Mouse (Mus musculus) midbrain, embryonic 14.5 days (tissue): ENCODE measurements around the gene AI661453. TPM values are rescaled to one million over a fixed set of nuclear protein-coding genes. Genes with fewer than 3 reads are reported as not detected.
A peak's percentile ranks its signal among the peaks of the same experiment; 100 is the strongest.

Experiments used
- ATAC-seq: fragments of 200-750 bp; cut with Nextera tagmentation; 2 replicates; pipeline ENCODE4 v1.8.0; 2017; ENCODE audit warnings: moderate number of reproducible peaks, moderate library complexity; ENCODE audit not compliant: low FRiP score, low TSS enrichment
- DNase-seq: peaks from one replicate; pipeline ENCODE4 v3.0.0-alpha.2; 2015
- H3K27ac ChIP-seq: fragments of 300-500 bp; sonication (generic); replicated peaks from 2 replicates; pipeline ENCODE4 v1.5.1; 2014; ENCODE audit warnings: mild to moderate bottlenecking, low read depth, low read length, moderate library complexity
- H3K27me3 ChIP-seq: fragments of 300-500 bp; sonication (generic); 2 replicates; pipeline ENCODE4 v1.6.1; 2014; ENCODE audit warnings: low read length, control low read depth, mixed read lengths; ENCODE audit not compliant: control insufficient read depth, insufficient read depth
- H3K36me3 ChIP-seq: fragments of 300-500 bp; sonication (generic); 2 replicates; pipeline ENCODE4 v1.6.1; 2014; ENCODE audit warnings: low read length, control low read depth; ENCODE audit not compliant: control insufficient read depth, insufficient read depth
- H3K4me1 ChIP-seq: fragments of 300-500 bp; sonication (generic); 2 replicates; pipeline ENCODE4 v1.6.1; 2014; ENCODE audit warnings: mild to moderate bottlenecking, antibody characterized with exemption, low read length, control low read depth; ENCODE audit not compliant: control insufficient read depth, insufficient read depth
- H3K4me2 ChIP-seq: fragments of 300-500 bp; sonication (generic); 2 replicates; pipeline ENCODE4 v1.6.1; 2014; ENCODE audit warnings: mild to moderate bottlenecking, low read length, moderate library complexity
- H3K4me3 ChIP-seq: fragments of 300-500 bp; sonication (generic); replicated peaks from 2 replicates; pipeline ENCODE4 v1.5.1; 2014; ENCODE audit warnings: low read depth, low read length
- H3K9ac ChIP-seq: fragments of 300-500 bp; sonication (generic); replicated peaks from 2 replicates; pipeline ENCODE4 v1.6.1; 2014; ENCODE audit warnings: mild to moderate bottlenecking, low read length, moderate library complexity
- H3K9me3 ChIP-seq: fragments of 300-500 bp; sonication (generic); 2 replicates; pipeline ENCODE4 v1.6.1; 2016; ENCODE audit warnings: low read length, control low read depth, mixed read lengths; ENCODE audit not compliant: control insufficient read depth
- WGBS: fragments of 180-500 bp; shearing (Covaris S2); extraction: QIAGEN DNeasy Blood & Tissue Kit; methylation state at CpG from one replicate; pipeline ENCODE4 v1.1.7; 2014; 5-methylcytosine and 5-hydroxymethylcytosine counted together
- polyA plus RNA-seq: library from polyadenylated mRNA; unstranded; fragments of >200 nt; fragmentation: Nextera tagmentation; extraction: Ambion mirVana; gene quantifications from 2 replicates; pipeline ENCODE4 v1.2.1, GENCODE M21; 2014

AI661453 gene
- polyA plus RNA-seq, 1 experiment from 2014 or later: 0.05 TPM

DNA sequence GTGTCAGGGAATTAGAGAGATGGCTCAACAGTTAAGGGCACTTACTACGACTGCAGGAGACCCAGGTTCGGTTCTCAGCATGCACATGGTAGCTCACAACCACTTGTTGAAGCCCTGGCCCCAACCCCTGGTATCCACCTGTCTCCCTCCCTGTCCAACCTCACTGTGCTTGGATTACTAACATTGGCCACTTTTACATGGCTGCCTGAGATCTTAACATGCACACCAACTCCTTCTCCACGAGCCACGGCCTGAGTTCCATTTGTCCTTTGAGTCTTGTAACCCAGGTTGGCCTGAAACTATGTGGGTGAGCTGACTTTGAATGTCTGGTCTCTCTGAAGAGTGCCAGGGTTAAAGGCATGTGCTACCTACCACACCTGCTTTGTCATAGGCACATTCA lies 70.3 kb downstream of the AI661453 start:
- H3K9ac ChIP-seq: no peak overlapping the region
- DNase-seq (no peak), ATAC-seq (no peak)
- 0 out of 2 replicates have a peak, but pooled peaks cover 4% of the 10 kb centered on the region for H3K4me1 ChIP-seq
- no peak overlapping the region for H3K27ac ChIP-seq
- no peaks in the 10 kb centered on the region for H3K27me3 ChIP-seq
- no peaks in the 10 kb centered on the region for H3K36me3 ChIP-seq
- no peak overlapping the region for H3K4me2 ChIP-seq
- H3K4me3 ChIP-seq: no peak overlapping the region
- no peaks in the 10 kb centered on the region for H3K9me3 ChIP-seq
- 90% methylated on average over 4 of the region's 4 CpGs for WGBS

DNA sequence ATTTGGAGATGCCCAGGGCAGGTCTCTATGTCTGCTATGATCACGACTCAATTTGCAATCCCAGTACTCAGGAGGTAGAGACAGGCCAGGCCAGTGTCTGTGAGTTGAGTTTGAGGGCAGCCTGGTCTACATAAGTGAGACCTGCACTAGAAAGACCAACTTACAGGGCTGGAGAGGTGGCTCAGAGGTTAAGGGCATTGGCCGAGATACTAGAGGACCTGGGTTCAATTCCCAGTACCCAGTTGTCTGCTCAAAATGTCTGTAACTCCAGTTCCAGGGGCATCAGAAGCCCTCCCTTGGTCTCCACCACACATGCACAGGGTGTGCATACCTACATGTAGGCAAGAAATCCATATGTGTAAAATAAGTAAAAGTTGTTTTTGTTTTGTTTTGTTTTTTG lies 71.1 kb downstream of the AI661453 start:
- no peak for DNase-seq
- 0 out of 2 replicates have a peak, but pooled peaks cover 4% of the 10 kb centered on the region for H3K4me1 ChIP-seq
- H3K27ac ChIP-seq: no peak overlapping the region
- no peaks in the 10 kb centered on the region for H3K27me3 ChIP-seq
- WGBS: 85% methylated on average over 2 of the region's 2 CpGs
- no peak overlapping the region for H3K4me3 ChIP-seq
- H3K9ac ChIP-seq: no peak overlapping the region
- ATAC-seq: no peak
- no peaks in the 10 kb centered on the region for H3K36me3 ChIP-seq
- no peaks in the 10 kb centered on the region for H3K9me3 ChIP-seq
- no peak overlapping the region for H3K4me2 ChIP-seq

DNA sequence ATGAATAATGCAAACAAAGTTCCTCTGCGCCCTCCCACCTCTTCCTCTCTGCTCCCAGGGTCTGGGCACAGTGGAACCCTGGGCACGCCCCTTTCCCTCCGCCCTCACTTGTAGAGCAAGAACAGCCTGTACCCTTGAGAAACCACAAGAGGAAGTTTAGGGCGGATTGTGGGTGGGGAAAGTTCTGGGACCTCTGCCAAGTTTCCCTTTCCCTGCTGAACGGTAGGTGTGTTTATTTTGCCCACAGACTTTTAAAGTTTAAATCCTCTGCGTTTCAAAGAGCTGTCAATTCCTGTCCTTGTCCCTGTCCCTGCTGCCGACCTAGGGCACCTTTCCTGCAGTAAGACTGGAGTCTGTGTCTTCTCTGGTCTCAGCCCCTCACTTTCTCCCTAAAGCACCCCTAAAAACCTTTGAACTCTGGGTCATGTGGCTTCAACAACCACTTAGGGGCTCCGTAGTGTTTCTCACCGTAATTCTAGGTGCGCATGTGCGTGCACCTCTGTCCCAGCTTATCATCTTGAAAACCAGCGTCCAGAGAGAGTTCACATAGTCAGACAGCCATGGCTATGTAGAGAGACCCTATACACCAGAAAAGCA lies 71.7 kb downstream of the AI661453 start:
- 59% methylated on average over 12 of the region's 12 CpGs for WGBS
- Histone ChIP-seq H3K4me2 (no peak overlapping the region), H3K27ac (no peak overlapping the region), H3K9ac (no peak overlapping the region), H3K9me3 (no peaks in the 10 kb centered on the region), H3K4me1 (0 out of 2 replicates have a peak, but pooled peaks cover 4% of the 10 kb centered on the region), H3K27me3 (no peaks in the 10 kb centered on the region), H3K36me3 (no peaks in the 10 kb centered on the region), H3K4me3 (no peak overlapping the region)
- DNase-seq (peak; percentile 65), ATAC-seq (no peak)

DNA sequence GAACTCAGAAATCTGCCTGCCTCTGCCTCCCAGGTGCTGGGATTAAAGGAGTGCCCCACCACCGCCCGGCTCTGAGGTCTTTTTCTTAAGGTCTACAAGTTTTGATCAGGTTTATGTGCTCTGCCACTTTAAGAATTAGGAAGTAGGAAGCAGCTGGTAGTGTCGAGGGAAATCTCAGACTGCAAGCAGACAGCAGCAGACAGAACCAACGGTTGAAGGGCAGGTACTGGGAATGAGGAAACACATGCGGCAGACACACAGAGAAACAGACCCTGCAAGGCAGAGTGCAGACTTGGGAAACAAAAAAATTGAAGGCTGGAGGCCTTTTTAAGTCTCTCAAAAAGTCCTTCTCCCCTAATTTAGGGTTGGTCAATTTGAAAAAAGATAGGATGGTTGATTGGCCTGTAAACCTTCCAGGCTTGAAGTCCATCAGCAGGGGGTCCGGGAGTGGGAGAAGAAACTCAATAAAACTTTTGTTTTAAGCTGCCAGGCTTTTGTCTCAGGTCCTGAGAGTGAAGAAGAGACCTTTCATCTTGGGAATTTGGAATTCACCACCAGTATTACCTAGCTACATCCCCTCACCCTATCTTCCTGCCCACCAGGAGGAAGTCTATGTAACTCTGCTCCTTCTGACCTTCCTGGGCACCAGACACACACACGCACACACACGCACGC lies 72.8 kb downstream of the AI661453 start:
- Histone ChIP-seq H3K9ac (no peak overlapping the region), H3K4me2 (no peak overlapping the region), H3K27ac (no peak overlapping the region), H3K4me1 (0 out of 2 replicates have a peak, but pooled peaks cover 4% of the 10 kb centered on the region), H3K4me3 (no peak overlapping the region), H3K9me3 (no peaks in the 10 kb centered on the region), H3K36me3 (no peaks in the 10 kb centered on the region), H3K27me3 (no peaks in the 10 kb centered on the region)
- DNase-seq (no peak), ATAC-seq (no peak)
- 65% methylated on average over 9 of the region's 9 CpGs for WGBS

DNA sequence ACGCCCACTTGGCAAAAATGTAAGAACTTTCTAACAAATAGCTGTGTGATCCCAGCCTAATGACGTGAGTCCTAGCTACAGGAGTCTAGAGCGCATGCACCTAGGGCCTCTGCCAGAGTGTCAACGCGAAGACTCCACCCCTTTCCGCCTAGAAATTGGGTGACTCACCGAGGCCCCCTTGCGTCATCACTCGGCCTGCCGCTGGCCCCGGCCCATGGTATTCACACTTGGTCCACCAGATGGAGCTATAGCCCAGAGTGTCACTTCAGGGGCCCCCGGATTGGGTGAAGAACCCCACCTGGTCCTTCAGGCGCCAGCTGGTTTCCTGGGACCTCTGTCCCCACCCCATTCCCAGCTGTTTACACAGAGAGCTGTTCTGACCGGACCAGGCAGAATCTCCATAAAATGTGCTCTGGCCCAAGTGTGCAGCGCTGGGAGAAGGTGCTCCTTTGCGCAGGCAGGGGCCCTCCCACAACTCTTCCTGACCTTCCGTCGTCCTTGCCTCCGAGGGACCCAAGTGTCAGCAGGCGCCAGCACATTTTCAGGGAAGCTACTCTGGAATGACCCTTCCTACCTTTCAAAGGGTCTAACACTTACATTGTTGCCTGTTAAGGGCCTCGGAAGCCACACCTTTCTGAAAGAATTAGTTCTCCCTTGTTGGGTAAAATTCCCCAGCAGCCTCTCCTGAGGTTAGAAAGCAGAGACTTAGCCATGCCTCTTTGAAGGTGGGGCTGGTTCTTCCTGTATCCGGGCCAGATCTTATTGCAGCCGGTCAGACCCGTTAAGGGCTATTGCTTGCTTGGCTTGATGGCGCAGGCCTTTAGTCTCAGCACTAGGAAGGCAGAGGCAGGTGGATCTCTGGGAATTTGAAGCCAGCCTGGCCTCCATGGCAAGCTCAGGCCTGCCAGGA lies 75.0 kb downstream of the AI661453 start:
- WGBS: 20% methylated on average over 25 of the region's 25 CpGs
- Histone ChIP-seq H3K9me3 (no peaks in the 10 kb centered on the region), H3K4me3 (no peak overlapping the region), H3K36me3 (no peaks in the 10 kb centered on the region), H3K4me1 (no peaks in the 10 kb centered on the region), H3K27me3 (no peaks in the 10 kb centered on the region), H3K4me2 (peak overlapping the region; percentile 24), H3K9ac (no peak overlapping the region), H3K27ac (no peak overlapping the region)
- peak; percentile 91 for DNase-seq
- peak; percentile 86 for ATAC-seq

DNA sequence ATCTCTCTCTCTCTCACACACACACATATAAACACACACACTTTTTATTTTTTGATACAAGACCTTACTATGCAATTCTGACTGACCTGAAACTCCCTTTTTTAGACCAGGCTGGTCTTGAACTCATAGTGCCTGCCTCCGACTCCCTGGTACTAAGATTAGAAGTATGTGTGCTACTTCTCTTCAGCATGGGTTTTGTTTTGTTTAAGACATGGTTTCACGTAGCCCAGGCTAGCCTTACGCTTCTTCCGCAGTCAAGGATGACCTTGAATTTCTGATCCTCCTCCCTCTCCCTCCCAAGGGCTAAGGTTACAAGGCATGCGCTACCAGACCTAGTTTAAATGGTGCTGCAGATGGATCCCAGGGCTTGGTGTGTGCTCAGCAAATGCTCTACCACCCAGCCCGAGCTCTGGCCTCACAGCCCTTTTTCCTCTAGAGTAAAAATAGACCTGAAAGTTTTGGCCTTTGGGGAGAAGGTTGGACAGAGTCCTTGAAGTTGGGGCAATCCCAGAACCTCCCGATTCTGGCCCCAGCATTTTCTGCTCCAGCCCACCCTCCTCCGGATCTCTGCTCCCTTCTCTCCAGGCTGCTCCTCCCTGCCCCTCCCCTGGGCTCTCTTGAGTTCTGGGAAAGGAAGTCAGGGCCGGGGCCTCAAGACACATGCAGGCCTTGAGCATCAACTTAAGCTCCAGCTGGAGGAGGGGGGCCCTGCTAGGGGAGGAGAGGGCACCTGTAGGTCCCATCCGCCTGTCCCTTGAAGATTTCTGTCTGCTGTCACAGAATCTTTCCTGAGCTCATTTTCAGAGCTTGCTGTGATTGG lies 76.8 kb downstream of the AI661453 start:
- H3K36me3 ChIP-seq: no peaks in the 10 kb centered on the region
- no peak overlapping the region for H3K27ac ChIP-seq
- 77% methylated on average over 10 of the region's 10 CpGs for WGBS
- ATAC-seq: no peak
- no peak overlapping the region for H3K4me2 ChIP-seq
- no peaks in the 10 kb centered on the region for H3K27me3 ChIP-seq
- DNase-seq: no peak
- no peak overlapping the region for H3K4me3 ChIP-seq
- H3K9ac ChIP-seq: no peak overlapping the region
- H3K9me3 ChIP-seq: no peaks in the 10 kb centered on the region
- H3K4me1 ChIP-seq: no peaks in the 10 kb centered on the region

DNA sequence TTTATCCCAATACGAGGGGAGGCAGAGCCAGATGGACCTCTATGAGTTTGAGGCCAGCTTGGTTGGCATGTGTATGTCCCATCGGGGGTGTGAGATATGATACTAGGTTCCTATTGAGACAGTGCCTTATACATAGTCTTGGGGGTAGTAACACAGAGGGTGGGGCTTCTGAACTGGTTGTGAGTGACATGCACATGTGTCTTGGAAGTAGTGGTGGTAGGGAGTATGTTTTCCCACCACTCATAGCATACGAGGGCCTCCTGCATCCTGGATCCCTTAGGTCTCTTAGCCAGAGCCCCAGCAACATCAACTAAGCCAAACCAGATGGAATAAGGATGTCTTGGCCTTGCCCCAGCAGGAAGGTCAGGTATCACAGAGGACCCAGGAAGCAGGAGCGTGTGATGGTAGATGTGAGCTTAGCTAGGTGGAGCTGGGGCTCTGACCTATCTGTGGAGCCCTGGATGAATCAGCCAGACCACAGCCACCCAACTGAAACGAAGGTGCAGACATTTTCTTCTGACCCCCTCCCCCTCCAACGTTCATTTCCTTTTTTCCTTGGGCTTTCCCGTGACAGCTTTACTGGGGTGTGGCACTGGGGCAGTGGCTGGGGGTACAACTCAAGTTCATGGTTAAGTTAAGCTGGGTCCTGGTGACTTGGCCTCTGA lies 78.9 kb downstream of the AI661453 start:
- Histone ChIP-seq H3K4me3 (no peak overlapping the region), H3K27ac (no peak overlapping the region), H3K9ac (no peak overlapping the region), H3K27me3 (no peaks in the 10 kb centered on the region), H3K36me3 (no peaks in the 10 kb centered on the region), H3K4me2 (no peak overlapping the region), H3K9me3 (no peaks in the 10 kb centered on the region), H3K4me1 (no peaks in the 10 kb centered on the region)
- DNase-seq (no peak), ATAC-seq (no peak)
- 87% methylated on average over 7 of the region's 7 CpGs for WGBS

DNA sequence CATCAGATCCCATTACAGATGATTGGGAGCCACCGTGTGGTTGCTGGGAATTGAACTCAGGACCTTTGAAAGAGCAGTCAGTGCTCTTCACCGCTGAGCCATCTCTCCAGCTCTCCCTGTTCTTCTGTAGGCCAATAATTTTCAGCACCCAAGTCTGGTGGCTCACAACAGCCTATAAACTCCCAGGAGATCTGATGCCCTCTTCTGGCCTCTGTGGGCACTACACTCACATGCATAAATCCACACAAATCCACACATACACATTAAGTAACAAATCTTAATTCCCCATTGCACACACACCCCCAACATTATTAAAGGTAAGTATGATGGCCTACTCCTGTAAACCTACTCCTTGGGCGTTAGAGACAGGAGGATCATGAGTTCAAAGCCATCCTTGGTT lies 79.8 kb downstream of the AI661453 start:
- 98% methylated on average over 3 of the region's 3 CpGs for WGBS
- H3K4me3 ChIP-seq: no peak overlapping the region
- no peak overlapping the region for H3K4me2 ChIP-seq
- DNase-seq (no peak), ATAC-seq (no peak)
- H3K9ac ChIP-seq: no peak overlapping the region
- H3K27me3 ChIP-seq: no peaks in the 10 kb centered on the region
- no peak overlapping the region for H3K27ac ChIP-seq
- H3K36me3 ChIP-seq: no peaks in the 10 kb centered on the region
- H3K9me3 ChIP-seq: no peaks in the 10 kb centered on the region
- H3K4me1 ChIP-seq: 0 out of 2 replicates have a peak, but pooled peaks cover under 1% of the 10 kb centered on the region
